Comparison of ENCODE assay signal across 13 mouse cellular contexts in the genomic region with DNA sequence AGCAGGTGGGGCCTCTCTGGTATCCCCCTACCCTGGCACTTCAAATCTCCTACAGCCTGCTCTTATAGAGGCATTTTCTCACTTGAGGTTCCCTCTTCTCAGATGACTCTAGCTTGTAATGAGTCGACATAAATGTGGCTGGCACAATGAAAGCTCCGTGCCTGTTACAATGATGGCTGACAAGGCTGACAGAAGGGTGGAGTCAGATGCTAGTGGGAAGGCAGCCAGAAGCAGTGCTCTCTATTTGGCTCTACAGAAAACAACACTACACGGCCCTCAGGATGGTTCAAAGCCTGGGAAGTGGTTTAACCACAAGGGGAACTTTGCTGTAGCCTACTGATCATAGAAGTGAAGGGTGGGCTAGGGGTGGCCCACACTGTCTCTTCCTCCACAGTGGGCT. TPM values are rescaled to one million over a fixed set of nuclear protein-coding genes. Genes with fewer than 3 reads are reported as not detected.
A peak's percentile ranks its signal among the peaks of the same experiment; 100 is the strongest.
DNase-seq lines count a peak whose midpoint lies in the region; ATAC-seq and TF ChIP-seq lines count a peak whose summit lies in the region.
"Had no signal": no experiment of that assay in that cellular context is flagged by ENCODE, and none has a peak within 500 bp of the region (broad histone marks: within the 10 kb centered on the region; RNA-seq: fewer than 3 reads in every experiment).

No protein-coding gene starts in this region.

- H3K4me3 ChIP-seq in heart, embryonic 11.5 days (ENCODE audit: low read depth, low read length), result no peak overlapping the region
- H3K4me3 ChIP-seq in thymus, adult 2 months (ENCODE audit: control insufficient read depth, insufficient read depth, low read length), result no peak overlapping the region
- no peak overlapping the region for H3K4me3 ChIP-seq in forebrain, embryonic 11.5 days (ENCODE audit: low read depth, low read length)
- H3K4me3 ChIP-seq in stomach, postnatal 0 days (ENCODE audit: low read depth, low read length), result no peak overlapping the region
- no peak overlapping the region for H3K4me3 ChIP-seq in gastrocnemius, adult 2 months
- H3K4me3 ChIP-seq: limb, embryonic 13.5 days; stomach, embryonic 15.5 days had no signal

- TF ChIP-seq CTCF in thymus, adult 2 months (IDR thresholded peaks at IDR 0.05; ENCODE audit: borderline replicate concordance, control insufficient read depth, extremely low read depth, insufficient read depth, low read length, poor library complexity), result no peak
- TF ChIP-seq CTCF in stomach, postnatal 0 days (IDR thresholded peaks at IDR 0.05; ENCODE audit: low read depth), result no peak
- no peak for TF ChIP-seq CTCF in gastrocnemius, adult 2 months (IDR thresholded peaks at IDR 0.05)

- intact Hi-C loops in gastrocnemius, adult 2 months (cut with DNase I), result no loop called here

- H3K36me3 ChIP-seq in heart, embryonic 11.5 days (ENCODE audit: control insufficient read depth, insufficient read depth, low read length), result no peaks in the 10 kb centered on the region
- H3K36me3 ChIP-seq in thymus, adult 2 months (ENCODE audit: control insufficient read depth, insufficient read depth, low read length), result no peaks in the 10 kb centered on the region
- no peaks in the 10 kb centered on the region for H3K36me3 ChIP-seq in forebrain, embryonic 11.5 days (ENCODE audit: control insufficient read depth, insufficient read depth, low read length)
- H3K36me3 ChIP-seq in stomach, postnatal 0 days (ENCODE audit: control insufficient read depth, insufficient read depth, low read length), result no peaks in the 10 kb centered on the region
- H3K36me3 ChIP-seq: stomach, embryonic 15.5 days had no signal

- no peaks in the 10 kb centered on the region for H3K9me3 ChIP-seq in heart, embryonic 11.5 days (replicated peaks; ENCODE audit: control insufficient read depth, low read length)
- H3K9me3 ChIP-seq in forebrain, embryonic 11.5 days (ENCODE audit: control insufficient read depth, low read length), result no peaks in the 10 kb centered on the region
- no peaks in the 10 kb centered on the region for H3K9me3 ChIP-seq in stomach, postnatal 0 days (ENCODE audit: control insufficient read depth, low read length)
- H3K9me3 ChIP-seq: limb, embryonic 13.5 days; stomach, embryonic 15.5 days had no signal

- TF ChIP-seq POLR2A in thymus, adult 2 months (IDR thresholded peaks at IDR 0.05; ENCODE audit: control insufficient read depth, extremely low read depth, insufficient read depth, low read length, poor library complexity), result no peak

- peak; percentile 23 for DNase-seq in heart, postnatal 4 days
- DNase-seq in thymus, postnatal 14 days, result peak; percentile 15
- no peak for DNase-seq in thymus, adult 2 months
- DNase-seq in forebrain, embryonic 11.5 days (ENCODE audit: low spot score), result no peak
- peak; percentile 27 for DNase-seq in stomach, postnatal 0 days (ENCODE audit: low spot score)
- DNase-seq in gastrocnemius, adult 2 months, result no peak
- no peak for DNase-seq in natural killer cell, adult 2 months (ENCODE audit: low spot score in 2 of 2)
- DNase-seq: adrenal gland, adult 2 months; cerebellum, adult 18-20 months; heart, postnatal 36 days had no signal

- no peak overlapping the region for H3K27ac ChIP-seq in heart, embryonic 11.5 days (ENCODE audit: low read depth, low read length)
- H3K27ac ChIP-seq in thymus, adult 2 months (ENCODE audit: control insufficient read depth, insufficient read depth, low read length), result no peak overlapping the region
- H3K27ac ChIP-seq in forebrain, embryonic 11.5 days (ENCODE audit: low read depth, low read length), result 0 out of 2 replicates have a peak overlapping the region, but pooled peaks have one; percentile 3
- H3K27ac ChIP-seq in stomach, postnatal 0 days (replicated peaks), result peak overlapping the region; percentile 69
- H3K27ac ChIP-seq in gastrocnemius, adult 2 months, result no peak overlapping the region
- H3K27ac ChIP-seq: limb, embryonic 13.5 days; stomach, embryonic 15.5 days had no signal

- no peak for ATAC-seq in heart, embryonic 11.5 days (replicated peaks; ENCODE audit: insufficient number of reproducible peaks, low FRiP score, low TSS enrichment)
- no peak for ATAC-seq in forebrain, embryonic 11.5 days (replicated peaks; ENCODE audit: low FRiP score)
- ATAC-seq in stomach, postnatal 0 days (ENCODE audit: low FRiP score, low TSS enrichment), result peak; percentile 30; the same call in 1 of the 2 replicates

- TF ChIP-seq EP300 in stomach, postnatal 0 days (optimal IDR thresholded peaks at IDR 0.05), result no peak

- WGBS in heart, embryonic 11.5 days (ENCODE audit: insufficient replicate concordance), result 44% methylated on average over 3 of the region's 3 CpGs
- WGBS in thymus, adult 2 months, result 1% methylated on average over 3 of the region's 3 CpGs
- WGBS in forebrain, embryonic 11.5 days, result 44% methylated on average over 3 of the region's 3 CpGs
- WGBS in stomach, postnatal 0 days, result 28% methylated on average over 3 of the region's 3 CpGs

- no peaks in the 10 kb centered on the region for H3K4me1 ChIP-seq in heart, embryonic 11.5 days (ENCODE audit: control insufficient read depth, insufficient read depth, low read length)
- peaks cover 7% of the 10 kb centered on the region for H3K4me1 ChIP-seq in thymus, adult 2 months (replicated peaks; ENCODE audit: control insufficient read depth, insufficient read depth, low read length)
- peaks cover 3% of the 10 kb centered on the region; the same call in 1 of the 2 replicates for H3K4me1 ChIP-seq in forebrain, embryonic 11.5 days (replicated peaks; ENCODE audit: control insufficient read depth, insufficient read depth, low read length)
- H3K4me1 ChIP-seq in stomach, postnatal 0 days (replicated peaks; ENCODE audit: control insufficient read depth, insufficient read depth), result no peaks in the 10 kb centered on the region
- H3K4me1 ChIP-seq: limb, embryonic 13.5 days had no signal

- no peaks in the 10 kb centered on the region for H3K27me3 ChIP-seq in heart, embryonic 11.5 days (ENCODE audit: control insufficient read depth, insufficient read depth, low read length)
- H3K27me3 ChIP-seq in thymus, adult 2 months (ENCODE audit: control insufficient read depth, insufficient read depth, low read length), result no peaks in the 10 kb centered on the region
- no peaks in the 10 kb centered on the region for H3K27me3 ChIP-seq in forebrain, embryonic 11.5 days (ENCODE audit: control insufficient read depth, insufficient read depth, low read length)
- no peaks in the 10 kb centered on the region for H3K27me3 ChIP-seq in stomach, postnatal 0 days (ENCODE audit: control insufficient read depth, insufficient read depth, low read length)
- H3K27me3 ChIP-seq: limb, embryonic 13.5 days; stomach, embryonic 15.5 days had no signal

- H3K4me2 ChIP-seq in heart, embryonic 11.5 days, result no peak overlapping the region
- no peak overlapping the region for H3K4me2 ChIP-seq in forebrain, embryonic 11.5 days (ENCODE audit: low read depth, low read length, severe bottlenecking)
- H3K4me2 ChIP-seq in stomach, postnatal 0 days (replicated peaks; ENCODE audit: low read depth), result no peak overlapping the region
- H3K4me2 ChIP-seq: limb, embryonic 13.5 days; stomach, embryonic 15.5 days had no signal

- H3K9ac ChIP-seq in heart, embryonic 11.5 days (ENCODE audit: low read depth, low read length), result no peak overlapping the region
- no peak overlapping the region for H3K9ac ChIP-seq in forebrain, embryonic 11.5 days (ENCODE audit: low read length)
- no peak overlapping the region for H3K9ac ChIP-seq in stomach, postnatal 0 days (ENCODE audit: low read length)
- H3K9ac ChIP-seq: limb, embryonic 13.5 days; stomach, embryonic 15.5 days had no signal

RNA-seq across cellular contexts. Expression of gene F3, which starts 31.8 kb away (rescaled TPM):
- total RNA-seq in heart, postnatal 4 days (2021), result 10 to 100 TPM; 13.4 to 18.1 TPM
- 7.8 and 9.7 TPM in 2 replicates for polyA plus RNA-seq in heart, embryonic 11.5 days (2014; fragmentation: Nextera tagmentation; extraction: Ambion mirVana)
- 4.6 and 6.3 TPM in 2 replicates for polyA plus RNA-seq in thymus, adult 2 months (2012; rRNA removed)
- polyA plus RNA-seq in forebrain, embryonic 11.5 days (2014; fragmentation: Nextera tagmentation; extraction: Ambion mirVana), result 8.0 and 9.2 TPM in 2 replicates
- polyA plus RNA-seq in stomach, postnatal 0 days (2015; fragmentation: Nextera tagmentation; extraction: Ambion mirVana), result 26.8 and 29.2 TPM in 2 replicates
- total RNA-seq in gastrocnemius, adult 2 months (2021), result 1 to 10 TPM; 5.7 to 6.1 TPM

RNA-seq across cellular contexts. Expression of gene Abcd3, which starts 60.0 kb away (rescaled TPM):
- 10 to 100 TPM; 66.0 to 67.7 TPM for total RNA-seq in heart, postnatal 4 days (2021)
- polyA plus RNA-seq in heart, embryonic 11.5 days (2014; fragmentation: Nextera tagmentation; extraction: Ambion mirVana), result 42.2 and 49.1 TPM in 2 replicates
- 5.1 and 5.4 TPM in 2 replicates for polyA plus RNA-seq in thymus, adult 2 months (2012; rRNA removed)
- polyA plus RNA-seq in forebrain, embryonic 11.5 days (2014; fragmentation: Nextera tagmentation; extraction: Ambion mirVana), result 58.1 and 59.0 TPM in 2 replicates
- 115 and 118 TPM in 2 replicates for polyA plus RNA-seq in stomach, postnatal 0 days (2015; fragmentation: Nextera tagmentation; extraction: Ambion mirVana)
- total RNA-seq in gastrocnemius, adult 2 months (2021), result 10 to 100 TPM; 36.9 to 52.0 TPM

Comparison
In these comparisons a context has a peak if more than half of its experiments do, and no peak if none do; other contexts are left out.
1. DNase-seq: peak in heart, postnatal 4 days (single experiment), thymus, postnatal 14 days (single experiment) and stomach, postnatal 0 days (single experiment); none in thymus, adult 2 months (single experiment), forebrain, embryonic 11.5 days (single experiment), gastrocnemius, adult 2 months (single experiment) and natural killer cell, adult 2 months (0 of 2).
2. H3K27ac ChIP-seq: peak in forebrain, embryonic 11.5 days (single experiment) and stomach, postnatal 0 days (single experiment); none in heart, embryonic 11.5 days (single experiment), thymus, adult 2 months (single experiment) and gastrocnemius, adult 2 months (single experiment).